9 mouse cellular contexts compared by ENCODE assay signal in genomic region chr3:90065553-90065952, GRCm38 (mm10). TPM values are rescaled to one million over a fixed set of nuclear protein-coding genes. Genes with fewer than 3 reads are reported as not detected.
A peak's percentile ranks its signal among the peaks of the same experiment; 100 is the strongest.
DNase-seq lines count a peak whose midpoint lies in the region; ATAC-seq lines count a peak whose summit lies in the region.
"Had no signal": no experiment of that assay in that cellular context is flagged by ENCODE, and none has a peak within 500 bp of the region (broad histone marks: within the 10 kb centered on the region; RNA-seq: fewer than 3 reads in every experiment).

No protein-coding gene starts in this region.

- no peak overlapping the region for H3K9ac ChIP-seq in liver, embryonic 13.5 days
- H3K9ac ChIP-seq: midbrain, embryonic 12.5 days had no signal

- no peaks in the 10 kb centered on the region for H3K27me3 ChIP-seq in embryonic facial prominence, embryonic 10.5 days (replicated peaks; ENCODE audit: low read depth, poor library complexity, severe bottlenecking)
- no peaks in the 10 kb centered on the region for H3K27me3 ChIP-seq in liver, embryonic 13.5 days
- H3K27me3 ChIP-seq: midbrain, embryonic 12.5 days had no signal

- ATAC-seq in liver, embryonic 13.5 days (ENCODE audit: low read depth), result no peak

- WGBS in embryonic facial prominence, embryonic 10.5 days, result 65% methylated on average over 3 of the region's 3 CpGs
- WGBS in liver, embryonic 13.5 days (ENCODE audit: insufficient replicate concordance), result 40% methylated on average over 3 of the region's 3 CpGs

- no peak overlapping the region for H3K4me3 ChIP-seq in embryonic facial prominence, embryonic 10.5 days
- H3K4me3 ChIP-seq in liver, embryonic 13.5 days (replicated peaks), result no peak overlapping the region
- H3K4me3 ChIP-seq: midbrain, embryonic 12.5 days had no signal

- H3K9me3 ChIP-seq in embryonic facial prominence, embryonic 10.5 days, result no peaks in the 10 kb centered on the region
- H3K9me3 ChIP-seq in liver, embryonic 13.5 days (replicated peaks), result no peaks in the 10 kb centered on the region
- H3K9me3 ChIP-seq: midbrain, embryonic 12.5 days had no signal

- no peak overlapping the region for H3K27ac ChIP-seq in embryonic facial prominence, embryonic 10.5 days (replicated peaks)
- no peak overlapping the region for H3K27ac ChIP-seq in liver, embryonic 13.5 days
- H3K27ac ChIP-seq: midbrain, embryonic 12.5 days had no signal

- H3K4me2 ChIP-seq in liver, embryonic 13.5 days, result no peak overlapping the region
- H3K4me2 ChIP-seq: midbrain, embryonic 12.5 days had no signal

- no peaks in the 10 kb centered on the region for H3K4me1 ChIP-seq in embryonic facial prominence, embryonic 10.5 days
- H3K4me1 ChIP-seq in liver, embryonic 13.5 days (replicated peaks), result no peaks in the 10 kb centered on the region
- H3K4me1 ChIP-seq: midbrain, embryonic 12.5 days had no signal

- H3K36me3 ChIP-seq in embryonic facial prominence, embryonic 10.5 days (replicated peaks), result peaks cover 67% of the 10 kb centered on the region
- H3K36me3 ChIP-seq in liver, embryonic 13.5 days, result peaks cover 40% of the 10 kb centered on the region

- DNase-seq in adrenal gland, postnatal 25 days, result peak; percentile 40
- DNase-seq in adrenal gland, adult 8-10 months, result no peak
- peak; percentile 32 to 53 for DNase-seq in layer of hippocampus, postnatal 10 days (ENCODE audit: low spot score in 2 of 2)
- no peak for DNase-seq in layer of hippocampus, adult 9-10 months (ENCODE audit: low spot score)
- peak; percentile 70 for DNase-seq in MN1 (ENCODE audit: low spot score)
- peak; percentile 53 for DNase-seq in embryonic facial prominence, embryonic 10.5 days (ENCODE audit: low spot score)
- peak; percentile 28 for DNase-seq in liver, embryonic 13.5 days
- peak; percentile 55 to 82 for DNase-seq in spleen, postnatal 4 days (ENCODE audit: low spot score in 2 of 2)

RNA-seq across cellular contexts. Expression of gene Tpm3, which starts 6.9 kb away (rescaled TPM):
- total RNA-seq in adrenal gland, postnatal 25 days (2021), result 178 and 198 TPM in 2 replicates
- total RNA-seq in adrenal gland, adult 8-10 months (2022), result 100 to 1,000 TPM; 162 to 262 (median 231) TPM
- 100 to 1,000 TPM; 245 to 256 TPM for total RNA-seq in layer of hippocampus, postnatal 10 days (2021)
- 597 and 601 TPM in 2 replicates for polyA plus RNA-seq in embryonic facial prominence, embryonic 10.5 days (2016; fragmentation: Nextera tagmentation; extraction: Ambion mirVana)
- polyA plus RNA-seq in liver, embryonic 13.5 days (2015; fragmentation: Nextera tagmentation; extraction: Ambion mirVana), result 246 and 283 TPM in 2 replicates

RNA-seq across cellular contexts. Expression of gene Ubap2l, which starts 13.1 kb away (rescaled TPM):
- total RNA-seq in adrenal gland, postnatal 25 days (2021), result 158 and 190 TPM in 2 replicates
- 100 to 1,000 TPM; 135 to 210 (median 161) TPM for total RNA-seq in adrenal gland, adult 8-10 months (2022)
- total RNA-seq in layer of hippocampus, postnatal 10 days (2021), result 100 to 1,000 TPM; 146 to 188 TPM
- 240 and 243 TPM in 2 replicates for polyA plus RNA-seq in embryonic facial prominence, embryonic 10.5 days (2016; fragmentation: Nextera tagmentation; extraction: Ambion mirVana)
- 72.2 and 91.6 TPM in 2 replicates for polyA plus RNA-seq in liver, embryonic 13.5 days (2015; fragmentation: Nextera tagmentation; extraction: Ambion mirVana)

RNA-seq across cellular contexts. Expression of gene 4933434E20Rik, which starts 14.1 kb away (rescaled TPM):
- 77.0 and 90.3 TPM in 2 replicates for total RNA-seq in adrenal gland, postnatal 25 days (2021)
- 100 to 1,000 TPM in 3 of 4 experiments, 10 to 100 TPM in 1; 88.7 to 119 (median 108) TPM for total RNA-seq in adrenal gland, adult 8-10 months (2022)
- total RNA-seq in layer of hippocampus, postnatal 10 days (2021), result 10 to 100 TPM; 83.5 to 91.6 TPM
- 181 and 195 TPM in 2 replicates for polyA plus RNA-seq in embryonic facial prominence, embryonic 10.5 days (2016; fragmentation: Nextera tagmentation; extraction: Ambion mirVana)
- 99.3 and 110 TPM in 2 replicates for polyA plus RNA-seq in liver, embryonic 13.5 days (2015; fragmentation: Nextera tagmentation; extraction: Ambion mirVana)

RNA-seq across cellular contexts. Expression of gene Nup210l, which starts 38.4 kb away (rescaled TPM):
- 0.55 and 0.71 TPM in 2 replicates for total RNA-seq in adrenal gland, postnatal 25 days (2021)
- total RNA-seq in adrenal gland, adult 8-10 months (2022), result 1 to 10 TPM in 1 of 4 experiments, under 1 TPM in 3; 0.35 to 1.1 (median 0.54) TPM
- total RNA-seq in layer of hippocampus, postnatal 10 days (2021), result under 1 TPM; 0.36 to 0.50 TPM
- polyA plus RNA-seq in embryonic facial prominence, embryonic 10.5 days (2016; fragmentation: Nextera tagmentation; extraction: Ambion mirVana), result 0.55 and 0.59 TPM in 2 replicates
- 0.05 and 0.08 TPM in 2 replicates for polyA plus RNA-seq in liver, embryonic 13.5 days (2015; fragmentation: Nextera tagmentation; extraction: Ambion mirVana)

Comparison
In these comparisons a context has a peak if more than half of its experiments do, and no peak if none do; other contexts are left out.
1. DNase-seq: peak in adrenal gland, postnatal 25 days (single experiment), layer of hippocampus, postnatal 10 days (2 of 2), MN1 (single experiment), embryonic facial prominence, embryonic 10.5 days (single experiment), liver, embryonic 13.5 days (single experiment) and spleen, postnatal 4 days (2 of 2); none in adrenal gland, adult 8-10 months (single experiment) and layer of hippocampus, adult 9-10 months (single experiment).